Mouse (Mus musculus) adipocyte (in vitro differentiated cells): ENCODE measurements at regions not wholly inside any gene's neighbourhood (a gene's known extent, or its start where the extent isn't known, plus 50 kb on each side); places are given as distances from the start of the nearest gene placed in this dataset.

Source experiments
- DNase-seq: peaks from one replicate; pipeline ENCODE4 v3.0.0-alpha.2; 2016; ENCODE audit warnings: low spot score

- no peak for DNase-seq
These were observed 1380.5 kb upstream of the Map3k7 start for GRCm38 (mm10) chr4:30583417-30583816.

DNA sequence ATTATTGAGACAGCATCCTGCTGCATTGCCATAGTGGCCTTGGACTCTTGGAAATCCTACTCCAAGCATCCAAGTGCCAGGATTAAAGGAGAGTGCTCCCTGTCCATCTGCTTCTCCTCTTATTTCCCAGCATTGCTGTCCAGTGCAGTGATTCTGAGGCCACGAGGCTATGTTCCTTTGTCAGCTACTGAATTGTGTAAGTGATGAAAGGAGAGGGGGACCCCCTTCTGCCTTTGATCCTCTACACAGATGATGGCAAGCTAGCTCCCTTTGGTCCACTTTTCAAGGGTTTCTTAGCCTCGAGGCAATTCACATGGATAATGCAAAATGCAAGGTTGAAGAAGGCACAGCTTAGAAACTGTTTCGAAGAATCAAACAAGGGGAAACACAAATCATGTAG lies 1355.0 kb upstream of the Map3k7 start:
- DNase-seq: no peak

DNA sequence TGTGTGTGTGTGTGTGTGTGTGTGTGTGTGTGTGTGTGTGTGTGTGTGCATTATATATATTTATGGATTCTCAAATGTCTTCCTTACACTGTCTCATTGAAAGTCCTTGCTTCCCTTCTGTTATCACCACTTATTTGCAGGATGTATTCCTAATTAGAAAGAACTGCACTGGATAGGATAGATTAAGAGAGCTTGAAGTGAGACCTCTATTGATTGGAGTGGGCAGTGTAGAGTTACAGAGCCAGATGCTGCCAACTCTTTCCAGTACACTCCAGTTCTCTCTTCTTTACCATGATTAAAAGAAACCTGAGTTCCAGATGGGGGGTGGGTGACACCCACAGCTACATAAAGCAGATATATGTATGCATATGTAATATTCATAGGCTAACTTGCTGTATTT lies 1354.1 kb upstream of the Map3k7 start:
- DNase-seq: no peak

DNA sequence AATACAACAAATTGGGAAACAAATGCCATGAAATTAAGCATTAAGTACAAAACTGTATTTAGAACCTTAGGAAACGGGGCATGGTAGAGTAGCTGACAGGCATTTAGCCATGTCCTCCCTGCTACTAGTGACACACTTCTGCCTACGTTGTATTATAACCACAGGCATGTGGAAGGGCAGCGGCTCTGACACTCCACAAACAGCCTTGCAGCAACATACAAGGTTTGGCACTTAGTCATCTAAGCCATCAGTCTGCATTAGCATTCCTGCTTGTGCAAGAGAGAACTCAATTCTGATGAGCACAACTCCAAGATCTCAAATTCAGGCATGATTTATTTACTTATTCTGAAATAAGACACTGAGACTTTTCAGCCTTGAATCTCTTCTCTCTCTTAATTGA lies 1353.4 kb upstream of the Map3k7 start:
- DNase-seq: peak; percentile 21
